Mouse (Mus musculus): Measurements from ENCODE around the gene Fbxo4. TPM values are rescaled to one million over a fixed set of nuclear protein-coding genes. Genes with fewer than 3 reads are reported as not detected.

The Fbxo4 gene
- polyA plus RNA-seq, 1 experiment = 13.4 TPM

DNA sequence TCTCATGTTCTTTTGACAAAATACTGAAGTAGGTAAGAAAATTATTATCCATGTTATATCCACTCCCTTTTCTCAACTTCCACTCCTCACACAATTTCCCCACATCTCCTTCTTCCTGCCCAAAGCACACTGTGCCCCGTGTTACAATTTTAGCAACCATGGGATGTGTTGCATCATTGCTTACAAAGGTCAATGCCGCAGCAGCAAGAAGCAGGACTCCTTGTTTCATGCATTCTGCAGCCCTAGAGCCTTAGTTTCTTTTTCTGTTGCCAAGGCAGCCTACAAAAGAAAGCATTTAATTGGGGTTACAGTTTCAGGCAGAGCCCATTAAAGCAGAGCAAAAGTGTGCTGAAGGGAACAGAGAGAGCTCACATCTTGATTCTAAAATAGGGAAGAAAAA, 24.4 kb downstream of the Fbxo4 start:
- no peaks in the 10 kb centered on the region for H3K79me2 ChIP-seq (ENCODE audit: control insufficient read depth, insufficient read depth)
- H3K36me3 ChIP-seq (ENCODE audit: control insufficient read depth, insufficient read depth) = no peaks in the 10 kb centered on the region
- H3K79me3 ChIP-seq (ENCODE audit: low read depth) = no peaks in the 10 kb centered on the region
- H3K27me3 ChIP-seq (ENCODE audit: control insufficient read depth, insufficient read depth, insufficient read length) = no peaks in the 10 kb centered on the region
- no peak overlapping the region for H3K4me3 ChIP-seq (ENCODE audit: insufficient read depth, poor library complexity, severe bottlenecking)
- no peak overlapping the region for H3ac ChIP-seq (ENCODE audit: control insufficient read depth, insufficient read length, low read depth)
- TF ChIP-seq CEBPB (IDR thresholded peaks at IDR 0.05; ENCODE audit: low read depth) (no peak), MYOD1 (IDR thresholded peaks at IDR 0.05; ENCODE audit: control insufficient read depth, insufficient read length, low read depth) (no peak), MYOG (IDR thresholded peaks at IDR 0.05; ENCODE audit: control insufficient read depth, extremely low read depth, insufficient read length) (no peak), CTCF (IDR thresholded peaks at IDR 0.05; ENCODE audit: control insufficient read depth, insufficient read depth, insufficient read length) (no peak), FOSL1 (IDR thresholded peaks at IDR 0.05; ENCODE audit: insufficient read depth, low read length, poor library complexity, severe bottlenecking) (no peak), USF1 (IDR thresholded peaks at IDR 0.05; ENCODE audit: low read depth) (no peak), MAX (IDR thresholded peaks at IDR 0.05) (no peak)

DNA sequence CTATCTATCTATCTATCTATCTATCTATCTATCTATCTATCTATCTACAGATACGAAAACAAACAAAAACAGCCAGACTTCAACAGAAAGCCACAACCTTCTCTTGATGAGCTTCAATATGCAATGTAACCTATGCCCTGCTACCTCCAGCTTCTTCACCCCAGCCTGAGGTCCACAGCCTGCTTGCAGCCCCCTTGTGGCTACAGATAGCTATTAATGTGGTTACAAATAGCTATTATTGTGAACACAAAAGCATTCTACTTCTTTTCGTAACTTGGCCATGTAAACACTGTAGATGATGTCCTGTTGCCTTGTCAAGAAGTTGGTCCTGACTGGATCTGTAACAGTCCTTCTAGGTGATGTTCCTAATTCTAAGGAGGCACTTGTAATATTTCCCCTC, 41.2 kb downstream of the Fbxo4 start:
- no peaks in the 10 kb centered on the region for H3K27me3 ChIP-seq (ENCODE audit: control insufficient read depth, insufficient read depth, insufficient read length)
- TF ChIP-seq MYOD1 (IDR thresholded peaks at IDR 0.05; ENCODE audit: control insufficient read depth, insufficient read length, low read depth) (no peak), FOSL1 (IDR thresholded peaks at IDR 0.05; ENCODE audit: insufficient read depth, low read length, poor library complexity, severe bottlenecking) (no peak), MYOG (IDR thresholded peaks at IDR 0.05; ENCODE audit: control insufficient read depth, extremely low read depth, insufficient read length) (no peak), MAX (IDR thresholded peaks at IDR 0.05) (no peak), CEBPB (IDR thresholded peaks at IDR 0.05; ENCODE audit: low read depth) (no peak), CTCF (IDR thresholded peaks at IDR 0.05; ENCODE audit: control insufficient read depth, insufficient read depth, insufficient read length) (no peak), USF1 (IDR thresholded peaks at IDR 0.05; ENCODE audit: low read depth) (no peak)
- H3K79me3 ChIP-seq (ENCODE audit: low read depth) = no peaks in the 10 kb centered on the region
- no peak overlapping the region for H3ac ChIP-seq (ENCODE audit: control insufficient read depth, insufficient read length, low read depth)
- no peaks in the 10 kb centered on the region for H3K36me3 ChIP-seq (ENCODE audit: control insufficient read depth, insufficient read depth)
- no peaks in the 10 kb centered on the region for H3K79me2 ChIP-seq (ENCODE audit: control insufficient read depth, insufficient read depth)
- H3K4me3 ChIP-seq (ENCODE audit: insufficient read depth, poor library complexity, severe bottlenecking) = no peak overlapping the region

DNA sequence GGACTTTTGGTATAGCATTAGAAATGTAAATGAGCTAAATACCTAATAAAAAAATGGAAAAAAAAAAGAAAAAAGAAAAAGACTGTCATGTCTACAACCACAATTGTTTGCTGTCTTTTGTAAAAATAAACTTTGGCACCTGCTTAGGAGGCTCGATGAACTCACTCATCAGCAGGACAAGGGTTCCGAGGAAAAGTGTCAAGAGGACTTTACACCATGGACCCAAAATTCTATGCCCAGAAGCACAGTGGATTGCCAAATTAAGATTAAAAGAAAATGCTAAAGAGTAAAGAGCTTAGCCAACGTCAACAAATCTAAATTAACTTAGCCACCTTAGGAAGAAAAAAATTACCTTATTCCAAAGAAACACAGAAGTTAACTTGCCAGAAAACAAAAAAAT, 43.3 kb downstream of the Fbxo4 start:
- TF ChIP-seq CTCF (IDR thresholded peaks at IDR 0.05; ENCODE audit: control insufficient read depth, insufficient read depth, insufficient read length) = no peak
- TF ChIP-seq USF1 (IDR thresholded peaks at IDR 0.05; ENCODE audit: low read depth) = no peak
- TF ChIP-seq MYOG (IDR thresholded peaks at IDR 0.05; ENCODE audit: control insufficient read depth, extremely low read depth, insufficient read length) = no peak
- no peak for TF ChIP-seq MAX (IDR thresholded peaks at IDR 0.05)
- no peak for TF ChIP-seq MYOD1 (IDR thresholded peaks at IDR 0.05; ENCODE audit: control insufficient read depth, insufficient read length, low read depth)
- TF ChIP-seq CEBPB (IDR thresholded peaks at IDR 0.05; ENCODE audit: low read depth) = no peak
- TF ChIP-seq FOSL1 (IDR thresholded peaks at IDR 0.05; ENCODE audit: insufficient read depth, low read length, poor library complexity, severe bottlenecking) = no peak
- H3K36me3 ChIP-seq (ENCODE audit: control insufficient read depth, insufficient read depth) = no peaks in the 10 kb centered on the region
- no peaks in the 10 kb centered on the region for H3K79me3 ChIP-seq (ENCODE audit: low read depth)
- no peaks in the 10 kb centered on the region for H3K27me3 ChIP-seq (ENCODE audit: control insufficient read depth, insufficient read depth, insufficient read length)
- no peak overlapping the region for H3K4me3 ChIP-seq (ENCODE audit: insufficient read depth, poor library complexity, severe bottlenecking)
- H3ac ChIP-seq (ENCODE audit: control insufficient read depth, insufficient read length, low read depth) = no peak overlapping the region
- no peaks in the 10 kb centered on the region for H3K79me2 ChIP-seq (ENCODE audit: control insufficient read depth, insufficient read depth)

DNA sequence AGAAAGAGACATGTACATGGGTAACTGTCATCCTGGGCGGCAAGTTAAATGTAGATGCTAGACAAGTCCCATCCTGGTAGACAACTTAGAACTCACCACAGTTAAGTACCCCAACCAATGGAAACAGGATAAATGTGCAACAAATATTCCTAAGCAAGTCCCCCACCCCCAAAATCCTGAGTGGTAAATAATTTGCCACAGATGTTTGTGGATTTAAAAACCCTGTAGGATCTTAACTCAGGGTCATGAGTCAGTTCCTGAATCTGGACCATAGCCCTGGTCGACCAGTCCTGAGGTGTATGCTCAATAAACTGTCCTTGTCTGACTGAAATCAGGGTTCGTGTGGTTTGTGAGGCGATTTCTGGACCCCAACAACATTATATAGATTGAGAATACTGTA, 45.9 kb downstream of the Fbxo4 start:
- Histone ChIP-seq H3K79me2 (ENCODE audit: control insufficient read depth, insufficient read depth) (no peaks in the 10 kb centered on the region), H3K27me3 (ENCODE audit: control insufficient read depth, insufficient read depth, insufficient read length) (no peaks in the 10 kb centered on the region), H3K79me3 (ENCODE audit: low read depth) (no peaks in the 10 kb centered on the region), H3K36me3 (ENCODE audit: control insufficient read depth, insufficient read depth) (no peaks in the 10 kb centered on the region), H3ac (ENCODE audit: control insufficient read depth, insufficient read length, low read depth) (no peak overlapping the region), H3K4me3 (ENCODE audit: insufficient read depth, poor library complexity, severe bottlenecking) (no peak overlapping the region)
- no peak for TF ChIP-seq MYOD1 (IDR thresholded peaks at IDR 0.05; ENCODE audit: control insufficient read depth, insufficient read length, low read depth)
- no peak for TF ChIP-seq CTCF (IDR thresholded peaks at IDR 0.05; ENCODE audit: control insufficient read depth, insufficient read depth, insufficient read length)
- no peak for TF ChIP-seq CEBPB (IDR thresholded peaks at IDR 0.05; ENCODE audit: low read depth)
- TF ChIP-seq USF1 (IDR thresholded peaks at IDR 0.05; ENCODE audit: low read depth) = no peak
- TF ChIP-seq FOSL1 (IDR thresholded peaks at IDR 0.05; ENCODE audit: insufficient read depth, low read length, poor library complexity, severe bottlenecking) = no peak
- no peak for TF ChIP-seq MAX (IDR thresholded peaks at IDR 0.05)
- no peak for TF ChIP-seq MYOG (IDR thresholded peaks at IDR 0.05; ENCODE audit: control insufficient read depth, extremely low read depth, insufficient read length)

DNA sequence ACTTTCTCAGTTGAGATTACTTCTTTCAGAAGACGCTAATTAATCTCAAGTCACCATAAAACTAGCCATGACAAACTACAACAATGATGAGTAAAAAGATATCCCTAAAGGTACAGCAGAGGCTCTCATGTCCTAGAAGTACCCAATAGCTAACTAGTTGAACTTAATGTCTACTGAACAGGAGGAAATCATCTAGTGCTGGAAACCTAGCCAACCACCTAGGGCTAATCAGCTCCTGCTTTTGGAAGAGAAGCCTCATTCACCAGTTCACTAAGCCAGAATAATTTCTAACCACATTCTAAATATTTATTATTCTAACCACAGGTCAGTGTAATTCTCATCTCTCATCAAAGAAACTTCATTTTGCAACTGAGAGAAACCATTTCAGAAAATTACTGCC, 47.4 kb downstream of the Fbxo4 start:
- Histone ChIP-seq H3K4me3 (ENCODE audit: insufficient read depth, poor library complexity, severe bottlenecking) (no peak overlapping the region), H3K27me3 (ENCODE audit: control insufficient read depth, insufficient read depth, insufficient read length) (no peaks in the 10 kb centered on the region), H3K79me2 (ENCODE audit: control insufficient read depth, insufficient read depth) (no peaks in the 10 kb centered on the region), H3K36me3 (ENCODE audit: control insufficient read depth, insufficient read depth) (no peaks in the 10 kb centered on the region), H3K79me3 (ENCODE audit: low read depth) (no peaks in the 10 kb centered on the region), H3ac (ENCODE audit: control insufficient read depth, insufficient read length, low read depth) (no peak overlapping the region)
- TF ChIP-seq CTCF (IDR thresholded peaks at IDR 0.05; ENCODE audit: control insufficient read depth, insufficient read depth, insufficient read length) = no peak
- TF ChIP-seq FOSL1 (IDR thresholded peaks at IDR 0.05; ENCODE audit: insufficient read depth, low read length, poor library complexity, severe bottlenecking) = no peak
- no peak for TF ChIP-seq USF1 (IDR thresholded peaks at IDR 0.05; ENCODE audit: low read depth)
- TF ChIP-seq CEBPB (IDR thresholded peaks at IDR 0.05; ENCODE audit: low read depth) = no peak
- TF ChIP-seq MAX (IDR thresholded peaks at IDR 0.05) = no peak
- no peak for TF ChIP-seq MYOG (IDR thresholded peaks at IDR 0.05; ENCODE audit: control insufficient read depth, extremely low read depth, insufficient read length)
- no peak for TF ChIP-seq MYOD1 (IDR thresholded peaks at IDR 0.05; ENCODE audit: control insufficient read depth, insufficient read length, low read depth)

Other genes starting within 250 kb of the Fbxo4 start
- gene AW549877, start 16.2 kb upstream of the Fbxo4 start, polyA plus RNA-seq (2012; fragmentation: generic; extraction: Trizol) = 3.4 TPM
- gene Oxct1, start 46.8 kb upstream of the Fbxo4 start, polyA plus RNA-seq (2012; fragmentation: generic; extraction: Trizol) = 36.2 TPM

Data from C2C12 (cell line).